Mouse (Mus musculus): ENCODE measurements around the gene Gm27021. TPM values are rescaled to one million over a fixed set of nuclear protein-coding genes. Genes with fewer than 3 reads are reported as not detected.
A peak's percentile ranks its signal among the peaks of the same experiment; 100 is the strongest.

Gene Gm27021
- total RNA-seq, 4 experiments from 2014 or later, result 0.62 to 1.2 TPM; not detected in 2

DNA sequence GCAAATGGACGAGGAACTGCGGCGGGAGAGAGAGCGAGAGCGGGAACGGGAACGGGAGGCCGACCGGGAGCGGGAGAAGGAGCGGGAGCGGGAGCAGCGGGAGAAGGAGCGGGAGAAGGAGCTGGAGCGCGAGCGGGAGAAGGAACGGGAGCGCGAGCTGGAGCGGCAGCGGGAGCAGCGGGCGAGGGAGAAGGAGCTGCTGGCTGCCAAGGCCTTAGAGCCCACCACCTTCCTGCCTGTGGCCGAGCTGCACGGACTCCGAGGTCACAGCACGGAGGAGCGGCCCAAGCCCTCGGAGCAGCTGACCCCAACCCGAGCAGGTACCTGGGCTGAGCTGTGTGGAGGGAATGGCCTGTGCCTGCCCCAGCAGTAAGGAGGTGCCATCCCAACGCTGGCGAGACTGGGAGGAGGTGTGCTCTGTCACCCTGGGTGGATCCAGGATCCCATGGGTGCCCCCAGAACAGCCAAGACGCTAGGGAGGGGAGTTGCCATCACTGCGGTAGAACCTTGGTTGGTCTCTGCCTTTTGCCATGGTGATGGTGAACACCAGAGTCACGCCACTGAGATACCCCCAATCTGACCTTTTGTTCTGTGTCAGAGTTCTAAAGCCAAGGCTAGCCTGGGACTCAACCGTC is 99.6 kb downstream of the Gm27021 start:
- no peak for DNase-seq (ENCODE audit: low spot score in 2 of 2)

DNA sequence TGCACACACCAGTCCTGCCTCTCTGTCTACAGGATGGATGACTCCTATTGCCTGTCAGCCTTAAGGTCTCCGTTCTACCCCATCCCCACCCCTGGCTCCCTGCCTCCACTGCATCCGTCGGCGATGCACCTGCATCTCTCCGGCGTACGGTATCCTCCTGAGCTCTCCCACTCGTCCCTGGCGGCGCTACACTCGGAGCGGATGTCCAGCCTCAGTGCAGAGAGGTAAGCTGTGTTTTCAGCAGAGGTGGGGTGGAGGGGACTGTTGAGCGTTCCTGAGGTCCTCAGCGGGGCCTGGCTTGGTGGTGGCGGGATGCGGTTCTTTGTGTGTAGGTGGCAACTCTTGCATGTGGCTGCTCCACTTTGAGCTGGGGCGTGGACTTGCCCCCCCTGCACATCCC is 100.1 kb downstream of the Gm27021 start:
- no peak for DNase-seq (ENCODE audit: low spot score in 2 of 2)

DNA sequence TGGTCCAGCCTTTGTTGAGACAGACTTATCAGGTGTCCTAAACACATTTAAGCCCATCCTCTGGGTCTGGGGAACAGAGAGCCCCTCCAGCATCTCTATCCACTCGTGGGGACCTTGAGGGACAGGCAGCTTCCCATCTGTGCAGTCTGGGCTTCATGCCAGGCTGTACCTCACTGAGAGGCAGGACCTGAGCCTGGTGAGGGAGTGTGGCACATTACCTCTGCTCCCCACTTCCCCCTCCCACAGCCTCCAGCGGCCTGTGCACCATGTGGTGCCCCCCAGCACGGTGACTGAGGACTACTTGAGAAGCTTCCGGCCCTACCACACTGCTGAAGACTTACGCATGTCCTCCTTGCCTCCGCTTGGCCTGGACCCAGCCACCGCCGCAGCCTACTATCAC is 101.2 kb downstream of the Gm27021 start:
- no peak for DNase-seq (ENCODE audit: low spot score in 2 of 2)

DNA sequence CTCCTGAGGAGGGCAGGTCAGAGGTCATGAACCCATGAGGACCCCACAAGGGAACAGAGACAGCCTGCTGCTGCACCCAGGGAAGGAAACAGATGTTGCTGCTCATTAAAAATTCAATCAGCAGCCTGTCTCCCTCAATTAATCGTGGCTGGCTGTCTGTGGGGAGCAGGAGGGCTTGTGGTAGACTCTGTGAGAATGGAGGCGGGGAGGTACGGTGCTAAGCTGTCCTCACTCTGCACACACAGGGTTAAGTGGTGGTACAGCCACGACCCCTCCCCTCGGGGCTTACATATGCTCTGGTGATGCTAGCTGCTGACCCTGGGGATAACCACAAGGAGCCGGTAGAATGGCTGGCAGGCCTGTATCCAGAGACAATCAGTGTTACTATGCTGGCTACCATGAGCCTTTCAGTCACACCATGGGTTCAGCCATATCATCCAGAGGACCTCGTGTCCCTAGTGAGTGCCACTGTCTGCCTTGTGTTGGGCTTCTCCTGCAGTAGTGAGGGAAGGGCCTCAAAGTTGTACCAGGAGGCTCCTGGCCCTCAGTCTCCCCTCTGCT is 102.6 kb downstream of the Gm27021 start:
- DNase-seq (ENCODE audit: low spot score in 2 of 2), result no peak

DNA sequence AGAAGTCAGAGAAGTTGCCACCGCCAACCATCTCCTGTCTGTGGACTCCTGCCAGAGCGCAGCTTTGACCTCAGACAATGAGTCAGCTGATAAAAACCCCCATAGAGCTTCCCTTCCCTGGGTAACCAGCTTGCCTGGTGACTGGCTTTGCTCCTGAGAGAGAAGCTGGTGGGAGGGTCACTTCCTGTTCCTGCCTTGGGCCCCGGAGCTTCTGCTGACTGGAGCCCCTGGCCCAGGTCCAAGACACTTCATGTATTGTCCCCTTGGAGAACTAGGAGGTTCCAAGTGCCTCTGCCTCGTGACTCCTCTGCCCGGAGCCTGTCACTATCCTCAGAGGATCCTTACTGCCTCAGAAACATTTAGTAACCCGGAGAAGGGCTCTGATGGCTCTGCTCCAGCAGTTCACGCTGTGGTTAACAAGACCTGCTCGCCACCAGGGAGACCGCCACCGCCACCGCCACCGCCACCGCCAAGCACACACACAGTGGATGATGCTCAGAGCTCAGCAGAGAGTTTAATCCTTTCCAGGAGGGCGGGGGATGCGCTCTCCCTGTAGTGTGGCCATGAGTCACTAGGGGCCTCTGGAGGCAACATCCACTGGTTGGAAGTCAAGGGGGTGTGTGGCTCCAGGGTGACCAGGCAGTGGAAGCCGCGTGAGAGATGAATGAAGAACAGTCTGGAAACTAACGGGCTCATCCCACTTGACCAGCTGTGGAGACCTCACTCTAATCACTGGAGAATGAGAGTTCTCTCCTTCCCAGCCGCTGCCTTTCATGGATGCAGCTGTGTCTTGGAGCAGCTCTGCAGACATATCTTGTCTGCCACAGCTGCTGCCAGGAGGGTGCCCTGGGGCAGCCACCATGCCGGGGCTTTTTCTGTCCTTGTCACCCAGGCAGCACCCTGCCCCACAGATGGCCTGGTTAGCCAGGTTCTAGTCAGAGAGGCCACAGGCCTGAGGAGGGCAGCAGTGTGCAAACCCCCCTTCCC is 103.7 kb downstream of the Gm27021 start:
- DNase-seq (ENCODE audit: low spot score in 2 of 2), result peak in 1 of 2 experiments; percentile 71

DNA sequence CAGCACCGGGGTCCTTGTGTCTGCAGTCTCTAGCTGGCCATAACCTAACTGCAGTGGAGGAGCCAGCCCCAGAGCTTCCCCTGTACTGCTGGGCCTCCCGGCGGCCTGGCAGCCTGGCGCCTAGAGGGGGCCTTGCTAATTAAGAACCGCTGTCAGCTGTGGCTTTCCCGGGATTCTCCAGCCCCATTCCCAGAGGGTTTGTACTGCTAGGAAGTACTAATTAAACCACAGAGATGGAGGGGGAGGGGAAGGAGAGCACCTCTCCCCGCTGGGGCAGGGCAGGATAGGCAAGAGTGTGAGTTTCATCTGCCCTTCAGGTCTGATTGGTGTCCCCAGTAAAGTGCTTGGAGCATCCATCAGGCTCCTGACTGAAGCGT is 104.5 kb downstream of the Gm27021 start:
- DNase-seq (ENCODE audit: low spot score in 2 of 2), result no peak

DNA sequence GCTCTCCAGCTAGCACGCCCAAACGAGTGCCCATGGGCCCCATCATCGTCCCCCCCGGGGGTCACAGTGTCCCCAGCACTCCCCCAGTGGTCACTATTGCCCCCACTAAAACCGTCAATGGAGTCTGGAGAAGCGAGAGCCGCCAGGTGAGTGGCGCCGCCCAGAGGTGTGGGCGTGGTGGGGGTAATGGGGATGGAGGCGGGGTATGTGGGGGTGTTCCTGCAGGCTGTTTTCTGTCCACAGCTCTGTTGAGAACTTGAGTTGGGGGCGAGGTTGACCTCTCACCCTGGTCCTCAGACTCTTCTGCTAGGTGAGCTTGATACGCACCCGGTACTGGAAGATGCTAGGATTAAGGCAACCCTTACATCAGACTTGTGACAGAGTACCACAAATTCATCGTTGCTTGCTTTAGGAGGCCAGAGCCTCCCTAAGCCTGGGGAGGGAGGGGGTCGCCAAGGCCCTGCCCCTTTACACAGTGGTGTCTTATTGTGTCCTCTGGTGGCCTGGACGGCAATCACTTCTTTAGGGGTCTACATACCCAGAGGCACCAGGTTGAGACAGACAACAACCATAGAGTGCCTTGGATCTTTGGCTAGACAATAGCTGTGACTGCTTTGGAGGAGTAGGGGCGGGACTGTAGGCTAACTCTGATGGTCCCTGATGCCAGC is 105.1 kb downstream of the Gm27021 start:
- DNase-seq (ENCODE audit: low spot score in 2 of 2), result no peak

DNA sequence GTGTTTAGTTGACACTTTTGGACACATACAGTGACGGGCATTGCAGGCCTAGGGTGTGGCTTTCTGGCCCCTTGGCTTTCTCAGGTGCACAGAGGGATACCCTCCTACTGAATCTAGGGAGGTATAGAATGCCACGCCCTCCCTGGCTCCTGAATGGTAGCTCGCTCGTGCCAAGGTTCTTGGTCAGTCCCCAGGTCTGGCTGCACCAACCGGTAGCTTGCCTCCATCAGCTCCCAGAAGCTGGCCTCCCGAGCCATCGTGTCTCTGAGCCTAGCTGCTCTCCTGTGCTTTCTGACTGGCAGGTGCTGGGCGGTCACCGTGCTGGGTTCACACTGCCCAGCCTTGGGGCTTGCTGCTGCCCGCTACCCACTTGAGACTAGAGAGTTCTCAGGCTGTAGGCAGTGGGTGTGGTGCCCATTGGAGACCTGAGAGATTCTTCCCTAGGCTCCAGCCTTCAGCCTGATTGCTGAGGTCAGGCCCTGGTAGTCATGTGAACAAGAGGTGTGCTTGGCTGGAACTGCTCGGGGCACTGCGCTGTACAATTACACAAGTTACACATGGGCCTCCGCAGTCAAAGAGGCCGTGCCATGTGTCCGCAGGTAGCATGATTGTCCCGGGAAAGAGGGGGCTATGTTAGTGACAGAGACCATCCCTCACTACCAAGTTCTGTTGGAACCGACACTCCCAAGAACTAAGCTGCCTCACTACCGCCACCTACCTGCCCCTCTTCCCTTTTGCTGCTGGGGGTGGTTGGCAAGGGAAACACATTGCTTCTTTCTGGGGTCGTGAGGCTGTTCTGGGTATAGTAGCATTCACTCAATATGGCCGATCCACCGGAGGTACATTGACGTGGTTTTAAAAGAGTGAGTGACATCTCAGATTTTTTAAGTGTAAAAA is 106.1 kb downstream of the Gm27021 start:
- DNase-seq (ENCODE audit: low spot score in 2 of 2), result no peak

DNA sequence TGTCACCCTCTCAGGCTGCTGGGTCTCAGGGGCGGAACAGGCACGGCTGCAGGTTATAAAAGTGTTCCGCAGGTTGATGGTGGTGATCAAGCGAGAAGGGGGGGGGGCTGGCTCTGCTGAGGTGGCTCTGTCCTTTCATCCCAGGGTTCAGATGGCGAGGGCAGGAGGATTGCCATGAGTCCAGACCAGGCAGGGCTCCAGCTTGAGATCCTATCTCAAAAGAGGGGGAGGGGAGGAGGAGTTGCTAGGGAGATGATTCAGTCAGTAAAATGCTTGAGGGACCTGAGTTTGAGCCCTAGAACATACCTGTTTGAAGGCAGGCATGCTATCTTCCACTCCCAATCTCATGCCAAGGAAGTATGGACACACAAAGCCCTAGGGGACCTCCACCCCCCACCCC is 107.3 kb downstream of the Gm27021 start:
- no peak for DNase-seq (ENCODE audit: low spot score in 2 of 2)

DNA sequence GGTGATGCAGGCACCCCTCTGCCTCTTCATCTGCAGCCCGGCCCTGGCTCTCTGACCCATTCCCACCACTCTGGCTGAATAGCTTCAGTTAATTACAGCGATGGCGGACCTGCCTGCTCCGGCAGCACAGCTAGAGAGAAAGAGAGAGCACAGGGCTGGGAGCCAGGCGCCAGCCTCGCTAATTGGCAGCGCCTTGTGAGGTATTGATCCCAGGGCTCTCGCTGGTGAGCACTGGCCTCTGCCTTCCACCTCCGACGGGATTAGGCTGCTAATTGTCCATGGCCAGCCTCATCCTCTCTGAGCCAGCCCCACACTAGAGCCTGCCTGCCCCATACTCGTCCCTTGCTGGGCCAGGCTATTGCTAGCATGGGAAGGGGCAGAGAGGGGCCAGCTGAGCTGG is 108.2 kb downstream of the Gm27021 start:
- DNase-seq (ENCODE audit: low spot score in 2 of 2), result no peak

Other genes starting within 250 kb of the Gm27021 start
- gene Gins2, start 78.8 kb downstream of the Gm27021 start, total RNA-seq (2022), result 1 to 10 TPM; 1.1 to 3.3 (median 2.5) TPM
- gene 1190005I06Rik, start 20.4 kb downstream of the Gm27021 start, total RNA-seq (2022), result 10 to 100 TPM; 11.8 to 16.6 (median 14.4) TPM
- gene Cox4i1, start 143 bp upstream of the Gm27021 start, total RNA-seq (2022), result 1,000 to 10,000 TPM; 1,070 to 1,158 (median 1,126) TPM
- 10 to 100 TPM; 60.5 to 72.0 (median 69.4) TPM for gene Emc8, start 494 bp upstream of the Gm27021 start, total RNA-seq (2022)
- 10 to 100 TPM in 2 of 4 experiments, 1 to 10 TPM in 2; 5.1 to 22.2 (median 11.7) TPM for gene Irf8, start 68.3 kb upstream of the Gm27021 start, total RNA-seq (2022)